Mouse (Mus musculus): ENCODE measurements around the gene Prdm2.
A peak's percentile ranks its signal among the peaks of the same experiment; 100 is the strongest.

Gene Prdm2

GRCm38 (mm10) chr4:143211584-143212340 lies 1.0 kb downstream of the Prdm2 start:
- DNase-seq (ENCODE audit: low spot score) = peak; percentile 30

GRCm38 (mm10) chr4:143209997-143210396 lies 2.8 kb downstream of the Prdm2 start:
- DNase-seq (ENCODE audit: low spot score) = no peak

GRCm38 (mm10) chr4:143202653-143203052 lies 10.1 kb downstream of the Prdm2 start:
- DNase-seq (ENCODE audit: low spot score) = no peak

DNA sequence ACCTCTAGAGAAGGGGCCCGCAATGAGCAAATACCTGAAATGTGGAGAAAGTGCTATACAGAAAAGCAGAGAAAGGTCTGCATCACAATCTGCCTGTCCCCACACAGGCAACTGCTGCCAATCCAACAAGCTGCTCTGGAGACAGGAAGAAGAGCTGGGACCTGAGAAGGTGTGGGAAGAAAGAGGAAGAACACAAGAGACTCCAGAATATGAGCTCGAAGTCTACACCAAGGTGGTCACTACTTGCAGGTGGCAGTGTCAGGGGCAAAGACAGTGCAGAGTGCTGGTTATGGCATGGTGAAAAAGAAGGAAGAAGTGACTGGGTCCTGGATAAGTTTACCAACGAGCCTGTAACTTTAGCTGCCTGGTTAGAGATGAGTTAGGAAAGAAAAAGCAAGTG lies 14.4 kb downstream of the Prdm2 start:
- DNase-seq (ENCODE audit: low spot score) = no peak

DNA sequence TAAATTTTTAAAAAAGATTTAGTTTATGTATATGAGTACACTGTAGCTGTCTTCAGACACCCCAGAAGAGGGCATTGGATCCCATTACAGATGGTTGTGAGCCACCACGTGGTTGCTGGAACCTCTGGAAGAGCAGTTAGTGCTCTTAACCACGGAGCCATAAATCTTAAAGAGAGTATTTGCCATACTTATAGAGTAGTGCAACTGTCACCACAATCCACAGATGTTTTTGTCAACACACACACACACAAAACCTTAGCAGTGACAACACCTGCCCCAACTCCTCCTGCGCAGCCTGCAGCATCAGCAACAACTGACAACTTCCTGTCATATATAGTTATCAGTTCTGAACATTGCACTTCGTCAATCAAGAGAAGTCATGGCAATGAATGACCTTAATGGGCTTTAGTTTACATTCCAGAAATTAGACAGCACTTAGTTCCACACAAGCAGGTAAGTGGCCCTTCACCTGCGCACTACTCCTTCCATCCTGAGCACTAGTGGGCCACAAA lies 14.9 kb downstream of the Prdm2 start:
- no peak for DNase-seq (ENCODE audit: low spot score)

DNA sequence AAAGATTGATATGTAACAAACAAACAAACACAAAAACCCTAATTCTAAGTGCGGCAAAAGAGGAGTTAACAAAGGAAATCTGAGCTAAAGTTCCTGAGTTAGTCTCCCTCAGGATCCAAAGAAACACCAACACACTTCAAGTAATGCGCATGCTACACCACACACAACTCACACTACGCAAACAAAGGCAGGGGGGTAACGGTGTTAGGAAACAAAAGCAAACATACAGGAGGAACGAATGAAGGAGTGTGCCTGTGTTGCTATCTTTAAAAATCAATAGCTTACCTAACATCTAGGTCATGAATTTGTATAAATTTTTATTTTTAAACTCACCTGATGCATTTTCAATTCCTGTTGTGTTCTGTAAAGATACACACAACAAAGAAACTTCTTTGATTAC lies 18.5 kb downstream of the Prdm2 start:
- DNase-seq (ENCODE audit: low spot score) = no peak

DNA sequence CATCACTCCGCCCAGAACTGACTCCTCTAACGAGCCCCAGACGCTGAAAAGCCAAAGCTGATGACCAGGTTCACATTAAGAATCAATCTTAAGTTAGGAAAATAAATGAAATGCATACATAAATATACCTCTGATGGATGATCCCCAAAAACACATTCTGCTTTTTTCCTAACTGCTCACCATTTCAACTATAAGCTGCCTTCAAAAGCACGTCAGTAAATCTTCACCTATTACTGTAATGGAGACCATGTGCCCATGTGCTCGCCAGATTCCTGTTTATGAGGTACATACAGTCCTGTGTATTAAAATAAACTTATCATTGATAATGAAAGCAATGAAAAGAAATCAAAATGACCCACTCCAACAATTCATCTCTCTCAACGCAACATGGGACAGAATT lies 19.6 kb downstream of the Prdm2 start:
- DNase-seq (ENCODE audit: low spot score) = no peak

GRCm38 (mm10) chr4:143191783-143192182 lies 21.0 kb downstream of the Prdm2 start:
- DNase-seq (ENCODE audit: low spot score) = no peak

DNA sequence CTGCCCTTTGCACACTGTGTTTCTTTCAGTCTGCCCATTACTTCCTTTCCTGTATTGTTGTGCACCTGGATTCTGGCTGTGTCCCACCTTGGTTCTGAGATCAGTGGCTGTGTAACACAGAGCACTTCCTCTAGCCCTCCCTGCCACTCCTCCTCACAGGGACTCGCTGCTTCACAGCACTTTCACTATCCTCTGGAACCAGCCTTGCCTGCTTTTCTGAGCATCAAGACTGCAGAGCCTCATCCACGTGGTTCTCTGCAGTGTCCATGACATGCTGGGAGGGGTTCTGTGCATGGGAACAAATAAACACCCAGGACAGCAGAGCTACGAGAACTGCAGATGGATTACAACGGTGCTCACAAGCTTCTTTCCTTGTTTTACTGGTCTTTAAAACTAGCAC lies 22.1 kb downstream of the Prdm2 start:
- no peak for DNase-seq (ENCODE audit: low spot score)

DNA sequence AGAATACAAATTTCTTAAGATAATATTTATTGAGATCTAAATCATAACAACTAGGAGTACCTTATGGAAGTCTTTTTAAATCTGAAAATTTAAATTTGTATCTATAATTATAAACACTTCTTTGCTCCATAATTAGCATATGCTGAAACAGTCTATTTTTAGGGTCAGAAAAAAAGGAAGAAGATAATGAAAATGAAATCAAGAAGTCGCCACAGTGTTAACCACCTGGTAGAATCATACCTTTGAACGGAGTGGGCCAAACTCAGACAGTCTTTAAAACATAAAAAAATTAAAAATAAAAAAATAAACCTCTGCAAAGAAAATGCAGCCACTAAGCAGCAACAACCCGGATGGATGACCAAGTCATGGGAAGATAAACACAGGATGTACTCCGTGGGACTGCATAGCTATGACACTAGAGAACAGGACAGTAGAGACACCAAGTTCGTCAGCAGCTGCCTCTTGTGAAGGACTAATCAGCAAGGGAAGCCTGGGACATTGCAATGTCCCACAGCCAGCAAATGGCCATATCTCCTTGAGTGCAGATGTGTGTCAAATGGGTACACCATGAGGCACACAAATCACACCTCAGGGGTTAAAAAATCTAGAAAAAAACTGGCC lies 24.1 kb downstream of the Prdm2 start:
- no peak for DNase-seq (ENCODE audit: low spot score)

DNA sequence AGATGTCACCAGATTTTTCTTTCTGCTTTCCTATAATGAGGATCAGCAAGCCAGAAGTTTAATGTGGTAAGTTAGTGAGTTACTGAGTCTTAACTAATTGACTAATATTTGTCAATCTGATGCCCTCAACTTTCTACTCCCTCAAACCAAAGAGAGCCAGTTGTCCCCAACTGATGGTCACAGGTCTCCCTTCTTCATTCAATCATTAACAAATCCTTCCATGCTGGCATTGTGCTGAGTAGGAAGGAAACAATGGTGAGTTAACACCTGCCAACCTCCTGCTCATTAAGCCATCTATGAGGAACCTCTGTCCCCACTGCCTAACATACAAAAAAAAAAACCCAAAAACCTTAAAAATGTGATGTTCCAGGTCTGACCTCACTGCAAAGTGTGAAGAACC lies 26.7 kb downstream of the Prdm2 start:
- DNase-seq (ENCODE audit: low spot score) = no peak

DNA sequence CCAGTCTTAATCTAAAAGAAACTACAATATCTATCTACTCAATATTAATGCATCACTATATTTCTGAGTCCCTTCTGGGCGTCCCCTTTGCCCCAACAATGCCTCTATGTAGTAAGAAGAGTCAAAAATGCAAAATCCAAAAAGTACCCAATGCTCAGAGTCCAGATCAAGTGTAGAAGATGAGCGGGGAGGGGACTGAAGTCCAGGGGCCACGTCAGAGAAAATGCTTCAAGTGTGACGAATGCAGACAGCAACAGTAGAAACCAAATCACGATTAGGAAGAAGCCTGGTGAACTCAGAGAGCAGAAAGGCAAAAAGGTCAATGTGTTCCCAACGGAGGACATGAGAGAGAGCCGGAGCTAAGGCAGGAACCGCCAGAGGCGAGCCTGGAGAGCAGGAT lies 27.3 kb downstream of the Prdm2 start:
- no peak for DNase-seq (ENCODE audit: low spot score)

- DNase-seq (ENCODE audit: low spot score) = no peak
These were observed 29.7 kb downstream of the Prdm2 start for GRCm38 (mm10) chr4:143183141-143183540.

GRCm38 (mm10) chr4:143180731-143181130 lies 32.1 kb downstream of the Prdm2 start:
- no peak for DNase-seq (ENCODE audit: low spot score)

GRCm38 (mm10) chr4:143171600-143172290 lies 41.0 kb downstream of the Prdm2 start:
- DNase-seq (ENCODE audit: low spot score) = no peak

GRCm38 (mm10) chr4:143170290-143170689 lies 42.5 kb downstream of the Prdm2 start:
- no peak for DNase-seq (ENCODE audit: low spot score)

DNA sequence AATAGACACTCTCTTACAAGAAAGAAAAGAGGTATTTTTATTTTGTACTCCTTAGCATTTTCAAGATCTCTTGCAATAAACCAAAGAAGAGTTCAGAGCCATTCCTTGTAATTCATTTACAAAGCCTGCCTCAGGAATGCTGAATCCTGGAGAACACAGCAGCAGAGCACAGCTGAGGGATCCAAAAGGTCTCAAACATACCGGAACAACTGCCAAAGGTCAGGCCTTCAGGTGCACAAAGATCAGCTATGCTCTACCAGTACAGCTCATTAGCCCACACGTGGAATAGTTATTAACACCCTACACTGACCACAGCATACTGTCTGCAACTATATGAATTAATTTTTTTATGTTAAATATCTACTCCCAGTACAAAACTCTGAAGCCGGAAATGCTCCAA lies 44.7 kb downstream of the Prdm2 start:
- no peak for DNase-seq (ENCODE audit: low spot score)

DNA sequence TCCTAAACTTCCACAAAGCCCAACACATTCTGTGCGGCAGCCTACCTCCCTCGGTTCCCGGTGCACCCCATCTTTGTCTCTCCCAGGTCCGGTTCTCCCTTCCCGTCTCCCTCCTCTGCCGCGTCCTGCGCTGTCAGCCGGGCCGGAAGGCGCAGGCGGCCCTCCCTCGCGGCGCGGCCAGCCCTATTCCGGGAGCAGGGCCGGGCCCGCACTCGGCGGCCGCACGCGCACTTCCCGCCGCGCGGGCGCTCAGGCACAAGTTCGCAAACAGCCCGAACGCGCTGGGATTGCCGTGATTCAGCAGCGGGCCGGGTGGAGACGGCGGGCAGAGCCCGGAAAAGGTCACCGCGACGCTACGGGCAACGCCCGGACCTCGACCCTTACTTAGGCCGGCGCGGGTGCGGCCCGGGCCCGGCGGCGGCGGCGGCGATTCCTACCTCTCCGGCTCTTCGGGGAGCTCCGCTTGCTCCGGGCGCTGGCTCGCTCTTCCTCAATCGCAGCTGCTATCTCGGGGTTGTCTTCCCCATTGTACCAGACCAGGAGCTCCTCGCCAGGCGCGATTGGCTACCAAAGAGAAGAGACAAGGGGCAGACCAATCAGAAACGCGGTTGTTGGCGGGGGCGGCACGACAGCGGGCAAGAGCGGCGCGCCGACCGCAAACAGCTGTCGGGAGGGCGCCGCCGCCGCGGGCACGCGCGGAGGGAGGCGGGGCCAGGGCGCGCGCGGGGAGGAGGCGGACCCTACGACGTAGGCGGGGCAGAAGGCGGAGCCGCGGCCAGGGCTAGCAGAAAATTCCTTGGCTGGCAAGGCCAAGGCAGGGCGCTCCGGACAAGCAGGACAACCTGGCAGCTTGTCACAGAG lies 50.9 kb downstream of the Prdm2 start:
- peak; percentile 98 for DNase-seq (ENCODE audit: low spot score)

DNA sequence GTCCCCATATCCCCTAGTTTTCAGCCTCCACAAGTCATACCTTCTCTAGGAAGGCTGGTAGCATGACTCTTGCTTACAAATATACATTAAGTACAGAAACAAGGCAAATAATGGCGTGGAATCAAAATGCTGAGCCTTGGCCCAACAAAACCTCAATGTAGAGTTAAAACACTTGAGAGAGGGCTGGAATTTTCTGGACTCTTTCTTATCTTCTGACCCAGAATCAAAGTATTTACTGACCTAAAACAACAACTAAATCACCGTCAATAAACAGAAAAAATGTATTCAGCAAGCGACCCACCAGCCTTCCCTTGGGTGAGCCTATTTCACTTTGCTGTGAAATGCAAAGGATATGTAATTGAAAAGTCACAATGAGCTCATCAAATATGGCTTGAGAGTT lies 52.0 kb downstream of the Prdm2 start:
- no peak for DNase-seq (ENCODE audit: low spot score)

DNA sequence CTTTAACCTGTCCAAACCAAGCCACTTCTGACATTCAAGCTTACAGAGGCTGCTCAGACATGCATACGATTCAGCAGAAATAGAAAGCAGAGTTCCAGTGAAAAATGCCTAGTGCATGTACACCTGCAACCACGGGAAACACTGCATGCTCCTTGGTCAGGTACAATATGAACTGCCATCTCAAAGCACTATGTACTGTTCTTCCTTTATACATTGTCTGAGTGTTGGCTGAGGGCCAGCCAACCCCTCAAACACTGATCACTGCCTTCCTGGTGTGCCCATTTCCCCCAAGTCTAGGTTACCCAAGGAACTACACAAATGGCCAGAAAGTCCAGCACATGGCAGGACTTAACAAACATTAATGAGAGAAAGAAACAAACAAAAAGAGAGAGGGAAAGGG lies 53.5 kb downstream of the Prdm2 start:
- no peak for DNase-seq (ENCODE audit: low spot score)

DNA sequence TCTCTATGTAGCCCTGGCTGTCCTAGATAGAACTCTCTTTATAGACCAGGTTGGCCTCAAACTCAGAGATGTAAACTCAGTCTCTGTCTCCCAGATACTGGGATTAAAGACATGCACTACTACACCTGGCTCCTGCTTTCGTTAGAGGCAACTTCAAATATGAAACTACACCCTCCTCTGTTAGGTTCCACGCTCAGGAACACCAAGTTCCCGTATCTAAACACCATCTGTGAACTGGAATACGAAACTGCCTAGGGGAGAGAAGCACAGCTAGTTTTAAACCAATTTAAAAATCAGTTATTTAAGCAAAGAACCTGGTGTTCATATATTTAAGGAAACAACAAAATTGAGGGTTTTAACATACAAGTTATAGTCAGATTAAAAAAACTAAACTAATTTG lies 56.9 kb downstream of the Prdm2 start:
- DNase-seq (ENCODE audit: low spot score) = no peak

DNA sequence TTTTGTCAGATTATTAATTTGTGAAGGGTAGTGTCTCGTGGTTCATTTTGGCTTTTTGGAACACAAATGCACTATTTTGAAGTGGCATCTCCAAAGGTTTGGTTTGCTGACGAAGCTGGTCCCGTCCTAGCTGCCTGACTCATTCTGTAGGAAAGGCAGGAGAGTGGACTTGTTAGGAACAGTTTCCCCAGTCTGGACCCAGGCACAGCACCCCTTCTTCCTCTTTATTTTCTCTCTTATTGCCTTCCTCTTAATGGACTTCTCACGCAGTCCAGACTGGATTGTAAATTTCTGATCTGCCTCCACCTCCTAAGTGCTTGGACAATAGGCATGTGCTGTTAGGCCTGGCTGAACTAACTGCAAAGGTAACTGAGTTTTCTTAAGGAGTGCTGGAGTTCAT lies 57.8 kb downstream of the Prdm2 start:
- DNase-seq (ENCODE audit: low spot score) = no peak
